Mouse (Mus musculus) small intestine, adult 2 months (tissue): ENCODE data around the gene Gm867.

Experiments
- CTCF ChIP-seq: fragments of 200-500 bp; IDR thresholded peaks from 2 replicates; pipeline ENCODE4 v1.5.1; 2012; ENCODE audit warnings: low read depth, mild to moderate bottlenecking, control low read depth, inconsistent platforms, low read length, moderate library complexity, mixed read lengths; ENCODE audit not compliant: insufficient replicate concordance, insufficient read length; ENCODE audit errors: extremely low read depth
- POLR2A ChIP-seq: fragments of 200-500 bp; IDR thresholded peaks from 2 replicates; pipeline ENCODE4 v1.6.1; 2012; ENCODE audit warnings: low read depth, mild to moderate bottlenecking, control low read depth, inconsistent platforms, low read length, moderate library complexity

- no peak for TF ChIP-seq POLR2A
- TF ChIP-seq CTCF: no peak
Observed at GRCm38 (mm10) chr10:75942736-75943477, 2.4 kb upstream of the Gm867 start, which contains the start of gene Vpreb3.
